Mouse (Mus musculus) bone marrow macrophage, adult 2 months (primary cell): ENCODE measurements around the gene R3hdm2.

Experiments used
- CTCF ChIP-seq: IDR thresholded peaks from 2 replicates; pipeline ENCODE4 v1.5.1; 2012; ENCODE audit warnings: low read depth, mild to moderate bottlenecking, low read length, moderate library complexity
- POLR2A ChIP-seq: IDR thresholded peaks from 2 replicates; pipeline ENCODE4 v1.6.1; 2012; ENCODE audit warnings: mild to moderate bottlenecking, low read depth, low read length, borderline replicate concordance

GRCm38 (mm10) chr10:127391774-127392173 is 11.6 kb downstream of the R3hdm2 start:
- TF ChIP-seq CTCF (no peak), POLR2A (no peak)
